Mouse (Mus musculus) heart, adult 8-10 months (tissue): ENCODE data around the gene Nosip. TPM values are rescaled to one million over a fixed set of nuclear protein-coding genes. Genes with fewer than 3 reads are reported as not detected.
"Not testable (repeated sequence)": the region's sequence is repeated elsewhere in the genome, so short reads cannot be mapped to it uniquely, and the experiment has no call there.

ENCODE experiments used
- DNase-seq: peaks from one replicate; pipeline ENCODE4 v3.0.0; 2022; ENCODE audit warnings: low spot score
- total RNA-seq, 4 experiments: library from RNA; stranded (reverse); gene quantifications; 2 replicates each; pipeline ENCODE4 v1.2.4; 2022

Nosip gene
- total RNA-seq, 4 experiments from 2014 or later, result 30.6 to 33.8 (median 32.7) TPM

DNA sequence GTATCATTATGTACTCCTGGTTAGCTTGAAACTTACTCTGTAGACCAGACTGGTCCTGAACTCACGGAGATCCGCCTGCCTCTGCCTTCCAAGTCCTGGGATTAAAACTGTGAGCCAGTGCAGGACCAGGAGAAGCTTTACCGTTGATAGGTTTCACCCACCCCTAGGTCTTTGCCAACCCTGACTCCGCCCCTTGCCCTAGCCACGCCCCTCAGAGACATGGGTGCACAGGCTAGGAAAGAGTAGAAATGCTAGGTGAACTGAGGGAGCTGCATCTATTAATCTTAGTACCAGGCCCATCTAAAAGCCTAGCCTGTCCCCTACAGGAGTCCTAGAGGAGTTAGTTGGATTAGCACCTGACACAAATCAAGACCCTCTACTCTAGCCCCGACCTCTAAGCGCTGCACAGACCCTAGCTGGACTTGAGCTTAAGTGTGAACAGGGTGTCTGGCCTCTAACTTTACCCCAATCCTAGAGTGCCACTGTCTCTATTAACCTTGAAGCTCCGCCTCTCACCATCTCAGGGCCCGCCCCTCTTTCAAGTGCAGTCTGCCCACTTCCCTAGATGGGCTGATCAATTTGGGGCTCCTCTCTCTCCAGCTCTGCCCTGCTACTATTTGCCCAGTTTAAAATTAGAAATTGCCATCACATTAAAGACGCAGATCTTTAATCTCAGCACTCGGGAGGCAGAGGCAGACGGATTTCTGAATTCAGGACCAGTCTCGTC is 28.2 kb downstream of the Nosip start:
- DNase-seq, result no peak

DNA sequence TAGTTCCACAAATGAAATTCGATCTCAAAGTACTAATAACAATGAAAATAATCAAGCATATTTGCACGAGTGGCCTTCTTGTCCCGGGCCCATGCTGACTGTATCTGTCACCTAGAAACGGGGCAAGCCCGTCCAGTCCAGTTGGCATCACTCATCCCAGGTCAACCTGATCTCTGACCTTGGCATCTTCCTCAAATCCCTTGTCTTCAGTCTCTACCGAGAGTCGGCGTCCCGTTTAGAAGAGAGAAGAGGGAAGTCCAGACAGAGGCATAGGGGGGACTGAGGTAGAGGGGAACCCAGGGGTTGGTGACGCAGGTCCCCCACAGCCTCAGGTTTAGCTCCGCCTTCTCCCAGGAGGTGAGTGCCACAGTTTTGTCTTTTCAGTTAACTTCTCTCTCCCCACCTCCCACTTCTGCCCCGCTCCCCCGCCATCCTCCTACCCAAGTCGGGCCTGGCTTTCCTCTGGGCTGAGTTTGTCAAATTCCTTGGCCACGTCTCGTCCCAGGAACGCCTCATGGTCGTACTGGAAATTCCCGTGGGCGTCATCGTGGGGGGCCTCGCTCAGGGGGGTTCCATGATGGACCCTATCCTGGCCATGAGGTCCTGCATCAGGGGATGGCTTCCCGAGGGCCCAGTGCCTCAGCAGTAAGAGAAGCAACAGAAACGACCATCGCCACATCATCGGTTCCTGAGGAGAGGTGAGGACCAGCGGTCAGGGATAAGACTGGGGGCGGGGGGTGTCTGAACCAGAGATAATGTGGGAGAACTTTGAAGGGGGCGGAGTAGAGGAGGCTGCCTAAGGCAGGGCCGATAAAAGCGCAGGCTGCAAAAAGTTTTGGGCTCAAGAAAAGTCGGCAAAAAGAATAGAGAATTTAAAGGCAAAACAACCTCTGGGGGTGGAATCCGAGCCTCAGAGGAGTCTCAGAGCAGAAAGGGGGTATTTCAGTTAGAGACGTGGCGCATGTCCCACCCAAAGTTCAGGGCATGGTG is 29.1 kb downstream of the Nosip start:
- DNase-seq, result no peak

- DNase-seq, result peak; percentile 82
Observed at GRCm38 (mm10) chr7:45092048-45092447, 29.8 kb downstream of the Nosip start, which contains the start of gene Rcn3. Rcn3 (minus strand) TSS chr7:45092221.

DNA sequence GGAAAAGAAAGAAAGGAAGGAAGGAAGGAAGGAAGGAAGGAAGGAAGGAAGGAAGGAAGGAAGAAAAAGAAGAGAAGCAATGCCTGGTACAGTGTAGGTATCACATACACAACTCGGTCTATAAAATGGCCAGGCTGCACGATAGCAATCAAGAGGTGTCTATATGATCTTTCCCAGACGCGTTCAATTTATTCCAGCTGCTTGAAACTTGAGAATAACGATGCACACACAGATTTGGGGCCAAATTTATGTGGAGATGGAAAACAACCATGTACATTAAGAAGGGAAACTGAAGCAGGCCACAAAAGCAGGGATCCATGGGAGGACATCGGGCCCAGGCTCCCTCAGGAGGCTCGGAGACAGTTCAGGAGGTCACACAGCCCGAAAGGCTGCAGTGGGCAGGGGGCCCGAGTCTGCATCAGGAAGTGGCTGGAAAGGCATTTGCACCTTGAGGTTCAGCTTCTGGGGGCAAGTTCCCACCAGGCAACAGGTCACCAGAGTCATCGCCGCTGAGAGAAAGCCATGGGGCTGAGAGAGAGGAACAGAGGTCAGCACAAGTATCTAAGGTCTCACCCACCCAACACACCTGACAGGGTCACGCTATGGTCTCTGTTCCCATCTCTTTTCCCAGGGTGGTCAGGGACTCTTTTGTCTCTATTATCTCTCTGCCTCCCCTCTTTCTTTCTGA is 30.7 kb downstream of the Nosip start:
- no peak for DNase-seq

- DNase-seq, result no peak
Observed at GRCm38 (mm10) chr7:45093516-45093905, 31.3 kb downstream of the Nosip start.

DNA sequence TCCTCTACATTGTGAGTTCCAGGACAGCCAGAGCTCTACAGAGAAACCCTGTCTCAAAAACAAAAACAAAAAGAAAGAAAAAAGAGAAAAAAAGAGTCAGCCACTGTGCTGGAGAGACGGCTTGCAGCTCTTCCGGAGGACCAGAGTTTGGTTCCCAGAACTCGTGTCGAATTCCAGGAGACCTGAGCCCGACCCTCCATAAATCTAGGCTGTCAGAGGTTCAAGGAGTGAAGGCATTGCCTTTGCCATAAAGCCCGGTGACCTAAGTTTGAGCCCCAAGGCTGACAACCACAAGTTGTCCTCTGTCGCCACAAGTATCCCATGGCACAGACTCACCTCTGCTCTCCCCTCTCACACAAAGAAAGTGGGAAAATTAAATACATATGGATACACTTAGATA is 31.9 kb downstream of the Nosip start:
- DNase-seq, result no peak

- no peak for DNase-seq
Observed at GRCm38 (mm10) chr7:45095367-45095766, 33.1 kb downstream of the Nosip start.

GRCm38 (mm10) chr7:45095965-45096364 is 33.7 kb downstream of the Nosip start:
- not testable (repeated sequence) for DNase-seq

DNA sequence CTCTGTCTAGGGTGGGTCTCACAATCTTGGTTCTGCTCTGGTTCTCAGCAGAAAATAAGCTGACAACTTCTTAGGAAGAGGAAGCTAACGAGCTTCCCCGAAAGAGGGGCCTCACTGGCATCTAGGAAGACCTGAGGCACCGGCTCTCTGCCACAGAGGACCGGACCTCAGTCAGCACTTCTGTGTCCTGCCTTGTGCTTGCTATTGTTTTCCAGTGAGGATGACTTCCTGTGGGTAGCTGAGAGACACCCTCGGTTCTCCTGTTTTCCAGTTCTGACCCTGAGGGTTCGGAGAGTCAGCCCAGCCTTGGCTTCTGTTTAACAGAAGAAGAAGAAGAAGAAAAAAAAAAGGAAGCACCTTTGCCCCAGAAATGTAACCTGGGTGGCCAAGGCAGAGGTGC is 35.2 kb downstream of the Nosip start:
- no peak for DNase-seq

DNA sequence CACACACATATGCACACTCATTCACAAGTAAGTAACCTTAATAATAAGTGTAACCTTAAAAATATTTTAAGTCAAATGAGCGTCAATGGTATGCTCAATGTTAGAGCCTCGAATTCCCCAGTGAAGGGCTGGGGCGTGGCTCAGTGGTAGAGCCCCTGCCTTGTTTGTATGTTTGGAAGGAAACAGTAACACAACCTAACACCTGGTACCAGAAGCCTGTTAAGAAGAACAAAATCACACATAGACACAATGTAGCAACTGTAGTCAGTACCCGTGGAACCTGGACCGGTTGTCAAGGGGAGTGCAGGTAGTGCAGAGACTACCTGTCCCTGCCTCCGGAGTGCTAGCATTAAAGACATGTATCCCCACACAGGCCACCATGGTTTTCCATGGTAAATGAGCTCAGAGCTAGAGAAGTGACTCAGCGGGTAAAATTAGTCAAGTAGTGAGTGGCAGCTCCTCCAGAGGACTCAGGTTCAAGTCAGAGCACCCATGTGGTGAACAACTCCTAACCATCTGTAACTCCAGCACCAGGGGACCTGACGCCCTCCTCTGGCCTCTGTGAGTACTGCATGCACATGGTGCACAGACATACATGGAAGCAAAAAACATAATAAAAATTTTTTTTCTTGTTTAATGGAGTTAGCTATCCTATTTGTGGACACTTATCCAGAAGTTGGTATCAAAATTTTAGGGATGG is 36.5 kb downstream of the Nosip start:
- DNase-seq, result no peak

GRCm38 (mm10) chr7:45100046-45100445 is 37.8 kb downstream of the Nosip start:
- DNase-seq, result no peak

DNA sequence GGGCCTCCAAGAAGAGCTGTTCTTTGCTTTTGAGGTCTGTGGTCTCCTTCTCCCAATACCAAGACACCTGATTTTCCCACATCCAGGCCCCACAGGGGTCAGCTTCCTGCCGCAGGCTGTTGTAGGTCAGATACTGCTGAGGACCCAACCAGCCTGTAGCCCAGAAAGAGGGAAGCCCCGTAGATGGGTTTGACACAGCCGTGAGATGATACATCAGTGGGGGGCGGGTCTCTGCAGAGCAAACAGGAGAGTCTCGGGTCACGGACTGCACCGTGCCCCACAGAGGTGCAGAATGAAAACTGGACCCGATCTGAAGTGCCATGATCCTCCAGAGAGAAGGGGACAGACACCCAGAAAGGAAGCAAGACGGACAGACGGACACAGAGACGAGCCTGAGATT is 40.2 kb downstream of the Nosip start:
- no peak for DNase-seq

- DNase-seq, result no peak
Observed at GRCm38 (mm10) chr7:45102940-45103585, 40.8 kb downstream of the Nosip start.

GRCm38 (mm10) chr7:45103652-45104180 is 41.5 kb downstream of the Nosip start, which contains the start of gene Fcgrt:
Fcgrt (minus strand) TSS chr7:45103851.
- peak; percentile 98 for DNase-seq

- no peak for DNase-seq
Observed at GRCm38 (mm10) chr7:45104941-45105340, 42.7 kb downstream of the Nosip start.

DNA sequence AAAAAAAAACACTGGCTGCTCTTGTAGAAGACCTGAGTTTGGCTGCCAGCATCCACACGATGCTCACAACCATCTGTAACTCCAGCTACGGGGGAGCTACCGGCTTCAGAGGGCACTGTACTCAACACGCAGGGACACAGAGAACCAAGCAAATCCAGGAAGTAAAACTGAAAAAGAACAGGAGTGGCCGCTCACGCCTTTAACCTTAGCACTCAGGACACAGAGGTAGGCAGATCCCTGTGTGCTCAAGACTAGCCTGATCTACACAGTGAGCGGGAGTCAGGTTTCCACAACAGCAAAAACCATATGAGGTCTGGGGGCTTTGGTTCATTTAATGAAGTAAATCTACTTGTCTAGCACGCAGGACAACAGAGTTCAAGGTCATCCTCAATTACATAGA is 43.3 kb downstream of the Nosip start:
- no peak for DNase-seq

- no peak for DNase-seq
Observed at GRCm38 (mm10) chr7:45106441-45106840, 44.2 kb downstream of the Nosip start.

DNA sequence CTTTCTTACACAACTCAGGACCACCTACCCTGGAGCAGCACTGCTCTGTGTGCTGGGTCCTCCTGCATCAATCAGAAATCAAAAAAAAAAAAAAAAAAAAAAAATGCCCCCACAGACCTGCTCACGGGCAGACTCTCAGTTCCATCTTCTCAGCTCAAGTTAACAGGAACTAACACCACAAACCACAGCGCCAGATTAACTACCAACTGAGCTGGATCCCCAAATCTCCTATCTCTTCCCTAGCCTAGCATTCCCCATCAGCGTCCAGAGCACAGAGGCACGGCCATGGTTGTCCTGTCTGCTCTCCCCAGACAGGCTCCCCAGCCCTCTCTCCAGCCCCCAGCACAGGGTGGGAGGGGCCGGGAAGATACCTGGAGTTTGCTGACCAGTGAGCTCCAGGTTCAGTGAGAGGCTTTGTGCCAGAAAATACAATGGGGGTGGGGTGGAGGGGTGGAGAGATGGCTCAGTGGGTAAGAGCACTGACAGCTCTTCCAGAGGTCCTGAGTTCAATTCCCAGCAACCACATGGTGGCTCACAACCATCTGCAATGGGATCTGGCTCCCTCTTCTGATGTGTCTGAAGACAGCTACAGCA is 44.9 kb downstream of the Nosip start:
- no peak for DNase-seq

DNA sequence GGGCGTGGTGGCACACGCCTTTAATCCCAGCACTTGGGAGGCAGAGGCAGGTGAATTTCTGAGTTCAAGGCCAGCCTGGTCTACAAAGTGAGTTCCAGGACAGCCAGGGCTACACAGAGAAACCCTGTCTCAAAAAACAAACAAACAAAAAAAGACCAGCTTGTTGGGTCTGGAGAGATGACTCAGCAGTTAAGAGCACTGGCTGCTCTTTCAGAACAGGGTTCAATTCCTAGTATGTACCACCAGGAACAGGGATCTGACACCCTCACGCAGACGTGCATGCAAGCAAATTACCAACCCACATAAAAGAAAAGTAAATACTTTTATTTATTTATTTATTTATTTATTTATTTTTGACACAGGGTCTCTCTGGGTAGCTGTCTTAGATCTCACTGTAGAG is 47.9 kb downstream of the Nosip start:
- not testable (repeated sequence) for DNase-seq

- DNase-seq, result no peak
Observed at GRCm38 (mm10) chr7:45111940-45112339, 49.7 kb downstream of the Nosip start.
